Mouse (Mus musculus) skeletal muscle tissue, adult 2 months (tissue): ENCODE measurements around the gene Atrnl1.
"Not testable (repeated sequence)": the region's sequence is repeated elsewhere in the genome, so short reads cannot be mapped to it uniquely, and the experiment has no call there.

Source experiments
- DNase-seq: peaks from one replicate; pipeline ENCODE4 v3.0.0-alpha.2; 2012; ENCODE audit warnings: low read depth, low spot score

Gene Atrnl1

GRCm38 (mm10) chr19:57686596-57686995 is 75.8 kb downstream of the Atrnl1 start:
- DNase-seq: peak; percentile 30

DNA sequence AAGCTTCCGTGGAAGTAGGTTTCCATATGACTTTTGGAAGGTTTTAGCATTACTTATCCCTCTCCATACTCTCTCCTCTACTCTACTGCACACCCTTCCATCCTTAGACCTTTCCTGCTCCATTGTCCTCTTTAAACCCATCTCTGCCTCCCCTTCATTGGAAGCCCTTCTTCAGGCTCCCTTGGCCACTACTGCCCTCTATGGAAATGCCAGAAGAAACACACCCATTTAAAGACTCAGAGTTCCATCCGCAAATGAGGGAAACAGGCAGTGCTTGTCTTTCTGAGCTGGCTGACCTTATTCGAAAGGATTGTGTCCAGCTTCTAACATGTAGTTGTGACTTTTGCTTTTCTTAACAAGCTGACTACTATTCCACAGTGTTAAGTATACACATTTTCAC is 81.7 kb downstream of the Atrnl1 start:
- DNase-seq: no peak

DNA sequence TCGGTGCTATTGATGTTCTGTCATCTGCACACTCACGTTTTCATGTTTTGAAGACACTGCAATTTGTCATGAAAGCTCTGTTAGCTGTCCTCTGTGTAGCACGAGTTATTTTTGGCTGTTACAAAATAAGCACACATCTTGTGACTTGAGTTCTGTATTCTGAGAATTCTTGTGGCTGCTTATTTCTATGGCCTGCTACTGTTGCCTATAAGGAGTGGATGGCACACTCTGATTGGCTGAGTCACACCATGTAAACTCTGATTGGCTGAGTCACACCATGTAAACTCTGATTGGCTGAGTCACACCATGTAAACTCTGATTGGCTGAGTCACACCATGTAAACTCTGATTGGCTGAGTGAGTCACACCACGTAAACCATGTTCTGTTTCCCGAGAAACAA is 85.9 kb downstream of the Atrnl1 start:
- DNase-seq: not testable (repeated sequence)

GRCm38 (mm10) chr19:57713138-57713537 is 102.3 kb downstream of the Atrnl1 start:
- DNase-seq: no peak

GRCm38 (mm10) chr19:57724920-57725319 is 114.1 kb downstream of the Atrnl1 start:
- peak; percentile 18 for DNase-seq

- no peak for DNase-seq
These were observed 114.5 kb downstream of the Atrnl1 start for GRCm38 (mm10) chr19:57725326-57725725.

GRCm38 (mm10) chr19:57727009-57727408 is 116.2 kb downstream of the Atrnl1 start:
- DNase-seq: no peak

DNA sequence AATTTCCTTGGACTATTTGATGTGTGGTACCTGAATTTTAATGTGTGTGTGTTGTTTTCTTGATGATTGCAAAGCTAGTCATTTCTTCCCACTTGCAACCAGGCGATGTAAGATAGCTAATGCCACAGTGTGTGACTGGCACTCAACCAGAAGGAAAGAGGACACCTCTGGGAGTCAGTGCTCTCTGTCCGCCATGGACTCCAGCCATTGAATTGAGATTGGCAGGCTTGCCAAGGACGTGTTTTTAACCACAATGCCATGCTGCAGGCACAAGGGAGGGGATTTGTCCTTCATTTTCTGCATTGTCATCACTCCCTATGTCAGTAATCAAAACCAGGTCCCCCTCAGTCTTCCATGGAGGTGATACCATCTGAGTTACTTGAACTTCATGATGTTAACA is 126.6 kb downstream of the Atrnl1 start:
- DNase-seq: peak; percentile 26

DNA sequence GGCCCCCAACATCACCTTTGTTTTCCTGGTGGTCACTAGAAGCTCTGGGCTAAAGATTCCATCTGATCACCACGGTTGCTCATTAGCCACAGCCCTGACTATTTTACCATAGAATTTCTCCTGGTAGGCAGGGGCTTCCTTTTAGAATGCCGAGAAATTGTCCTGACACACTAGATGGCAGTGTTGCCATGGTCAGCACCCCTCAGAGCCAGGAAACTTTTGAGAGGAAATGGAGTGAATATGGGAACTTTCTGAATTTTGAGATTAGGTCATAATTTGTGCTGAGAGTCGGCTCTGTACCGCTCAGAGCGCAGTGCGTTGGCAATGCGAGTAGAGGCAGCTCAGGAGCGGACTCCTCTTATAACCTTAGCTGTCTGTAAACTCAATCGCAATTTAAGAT is 134.7 kb downstream of the Atrnl1 start:
- no peak for DNase-seq

DNA sequence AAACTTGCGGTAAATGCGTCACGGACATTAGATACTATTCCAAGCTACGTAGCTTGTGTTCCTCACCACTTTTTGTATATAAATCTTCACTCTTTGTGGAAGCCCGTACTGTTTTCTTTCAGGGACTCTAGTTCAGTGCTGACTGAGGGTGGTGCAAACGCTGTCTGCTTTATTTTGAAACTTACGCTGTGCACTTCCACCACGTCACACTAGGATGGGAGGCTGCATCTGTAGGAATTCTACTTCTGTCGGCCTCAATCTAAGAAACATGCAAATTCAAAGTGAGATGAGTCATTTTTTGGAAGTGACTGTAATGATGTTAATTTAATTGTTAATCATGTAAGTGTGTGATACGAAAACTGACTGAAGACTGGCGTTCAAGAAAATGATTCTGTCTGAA is 135.7 kb downstream of the Atrnl1 start:
- DNase-seq: no peak

GRCm38 (mm10) chr19:57752189-57752588 is 141.4 kb downstream of the Atrnl1 start:
- DNase-seq: no peak

DNA sequence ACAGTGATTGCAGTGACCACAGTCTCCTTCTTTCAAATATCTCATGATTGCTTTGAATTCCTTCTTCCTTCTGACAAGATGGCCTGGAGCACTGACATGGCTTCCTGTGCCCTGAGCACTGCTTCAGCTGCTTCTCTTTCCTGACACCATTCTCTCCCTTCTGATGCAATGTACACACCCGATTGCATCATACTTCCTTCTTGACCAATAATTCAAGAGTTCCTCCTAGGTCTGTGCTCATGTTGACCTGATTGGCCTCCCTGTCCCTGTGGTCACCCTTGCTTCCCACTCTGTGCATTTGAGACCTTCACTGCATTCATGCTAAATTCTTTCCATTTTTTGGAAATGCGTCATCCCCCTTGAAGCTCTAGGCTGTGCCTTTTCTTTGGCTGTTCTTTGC is 151.7 kb downstream of the Atrnl1 start:
- no peak for DNase-seq

- DNase-seq: no peak
These were observed 153.9 kb downstream of the Atrnl1 start for GRCm38 (mm10) chr19:57764576-57765371.

- DNase-seq: no peak
These were observed 156.2 kb downstream of the Atrnl1 start for GRCm38 (mm10) chr19:57767051-57767450.

DNA sequence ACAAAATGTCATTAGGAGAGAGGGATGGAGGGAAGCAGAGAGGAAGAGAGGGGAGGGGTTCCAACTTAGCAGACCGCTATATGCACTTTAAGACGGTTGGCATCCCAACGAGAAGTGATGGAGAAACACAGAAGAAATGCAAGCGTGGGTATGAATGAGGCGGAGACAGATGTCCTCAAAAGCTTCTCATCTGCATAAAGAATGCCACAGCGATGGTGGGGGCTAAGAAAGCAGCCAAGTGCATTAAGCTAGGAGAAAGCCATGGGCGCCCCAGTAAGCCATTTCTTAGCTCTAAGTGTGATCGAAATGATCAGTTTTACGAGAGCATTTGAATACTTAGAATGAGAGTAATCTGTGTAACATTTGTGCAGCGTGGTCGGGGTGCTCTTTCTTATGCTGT is 157.8 kb downstream of the Atrnl1 start:
- DNase-seq: no peak

DNA sequence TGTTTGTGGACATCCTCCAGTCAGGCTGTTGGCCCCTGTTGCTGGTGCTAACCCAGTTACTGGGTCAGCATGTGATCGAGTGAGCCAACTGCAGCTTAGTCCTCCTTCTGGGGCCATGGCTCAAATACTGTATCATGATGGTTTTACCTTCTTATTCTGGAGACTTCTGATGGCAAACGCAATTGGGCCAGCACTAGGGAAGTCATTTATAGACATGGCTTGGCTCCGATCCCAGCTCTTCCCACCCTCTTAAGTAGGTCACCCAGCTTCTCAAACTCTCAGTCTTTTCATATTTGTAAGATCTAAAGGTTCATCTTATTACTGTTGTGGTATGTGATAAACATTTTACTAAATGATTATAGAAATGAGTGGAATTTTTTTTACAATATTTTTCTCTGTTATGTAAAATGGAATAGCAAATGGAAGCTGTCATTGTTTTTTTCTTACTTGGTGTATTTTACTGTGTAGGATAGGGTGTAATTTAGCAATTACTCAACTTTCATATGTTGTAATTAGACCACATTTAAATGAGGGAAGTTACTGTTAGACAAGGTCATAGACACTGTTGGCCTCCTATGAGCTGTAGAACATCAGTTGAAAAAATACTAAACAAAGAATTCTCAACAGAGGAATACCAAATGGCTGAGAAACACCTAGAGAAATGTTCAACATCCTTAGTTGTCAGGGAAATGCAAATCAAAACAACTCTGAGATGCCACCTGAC is 171.7 kb downstream of the Atrnl1 start:
- DNase-seq: peak; percentile 13

DNA sequence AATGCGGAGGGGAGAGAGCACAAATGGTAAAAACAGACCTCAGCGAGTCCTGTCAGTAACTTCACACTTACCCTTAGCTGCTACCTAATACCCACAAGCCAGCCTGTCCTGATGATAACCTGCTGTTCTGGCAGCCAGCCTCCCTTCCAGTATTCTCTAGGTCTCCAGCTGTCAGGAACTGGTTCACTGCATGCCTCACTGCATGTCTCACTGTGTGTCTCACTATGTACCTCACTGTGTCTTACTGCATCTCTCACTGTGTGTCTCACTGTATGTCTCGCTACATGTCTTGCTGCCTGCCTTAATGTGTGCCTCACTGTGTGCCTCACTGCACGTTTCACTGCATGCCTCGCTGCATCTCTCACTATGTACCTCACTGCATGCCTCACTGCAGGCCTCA is 175.9 kb downstream of the Atrnl1 start:
- DNase-seq: peak; percentile 11

DNA sequence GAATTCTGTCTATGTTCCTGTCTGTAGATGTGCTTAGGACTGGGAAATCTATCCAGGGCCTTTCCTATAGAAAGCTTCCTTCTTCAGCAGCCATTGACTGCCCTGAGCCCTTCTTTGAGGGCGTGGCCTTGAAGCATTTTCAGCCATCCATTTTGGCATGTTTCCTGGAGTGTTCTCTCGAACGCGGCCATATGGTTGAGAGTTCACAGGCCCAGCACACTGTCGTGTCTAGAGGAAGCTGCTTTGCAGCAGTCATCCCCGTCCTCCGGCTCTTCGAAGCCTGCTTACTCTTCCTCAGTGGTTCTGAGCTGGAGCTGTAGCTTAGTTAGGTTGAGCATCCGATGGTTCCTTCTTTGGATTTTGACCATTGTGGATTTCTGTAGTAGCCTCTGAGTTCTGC is 191.4 kb downstream of the Atrnl1 start:
- no peak for DNase-seq

GRCm38 (mm10) chr19:57802771-57803482 is 192.1 kb downstream of the Atrnl1 start:
- no peak for DNase-seq

GRCm38 (mm10) chr19:57803483-57803820 is 192.6 kb downstream of the Atrnl1 start:
- no peak for DNase-seq

DNA sequence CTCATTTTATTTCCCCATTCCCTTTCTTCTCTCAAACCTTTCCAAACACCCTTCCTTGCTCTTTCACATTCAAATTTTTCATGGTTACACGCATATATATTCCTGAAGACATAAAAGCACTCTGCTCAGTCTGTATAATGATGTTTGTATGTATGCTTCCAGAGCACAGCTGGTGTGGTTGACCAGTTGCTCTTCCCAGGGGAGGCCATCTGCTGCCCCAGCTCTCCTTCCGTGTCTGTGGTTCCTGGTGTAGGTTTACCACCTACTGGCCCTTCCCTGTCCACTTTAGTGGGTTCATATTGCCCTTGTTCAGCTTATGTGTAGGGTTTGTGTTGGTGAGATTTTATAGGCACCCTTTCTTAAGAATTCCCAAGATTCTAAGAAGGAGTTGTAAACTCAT is 197.5 kb downstream of the Atrnl1 start:
- DNase-seq: no peak

- DNase-seq: no peak
These were observed 203.5 kb downstream of the Atrnl1 start for GRCm38 (mm10) chr19:57814291-57814690.
